Mouse (Mus musculus): ENCODE data around the gene Il21r.

DNA sequence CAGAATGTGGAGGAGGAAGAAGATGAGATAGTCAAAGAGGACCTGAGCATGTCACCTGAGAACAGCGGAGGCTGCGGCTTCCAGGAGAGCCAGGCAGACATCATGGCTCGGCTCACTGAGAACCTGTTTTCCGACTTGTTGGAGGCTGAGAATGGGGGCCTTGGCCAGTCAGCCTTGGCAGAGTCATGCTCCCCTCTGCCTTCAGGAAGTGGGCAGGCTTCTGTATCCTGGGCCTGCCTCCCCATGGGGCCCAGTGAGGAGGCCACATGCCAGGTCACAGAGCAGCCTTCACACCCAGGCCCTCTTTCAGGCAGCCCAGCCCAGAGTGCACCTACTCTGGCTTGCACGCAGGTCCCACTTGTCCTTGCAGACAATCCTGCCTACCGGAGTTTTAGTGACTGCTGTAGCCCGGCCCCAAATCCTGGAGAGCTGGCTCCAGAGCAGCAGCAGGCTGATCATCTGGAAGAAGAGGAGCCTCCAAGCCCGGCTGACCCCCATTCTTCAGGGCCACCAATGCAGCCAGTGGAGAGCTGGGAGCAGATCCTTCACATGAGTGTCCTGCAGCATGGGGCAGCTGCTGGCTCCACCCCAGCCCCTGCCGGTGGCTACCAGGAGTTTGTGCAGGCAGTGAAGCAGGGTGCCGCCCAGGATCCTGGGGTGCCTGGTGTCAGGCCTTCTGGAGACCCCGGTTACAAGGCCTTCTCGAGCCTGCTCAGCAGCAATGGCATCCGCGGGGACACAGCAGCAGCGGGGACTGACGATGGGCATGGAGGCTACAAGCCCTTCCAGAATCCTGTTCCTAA lies 27.3 kb upstream of the Il21r start:
- TF ChIP-seq CTCF (IDR thresholded peaks at IDR 0.05; ENCODE audit: borderline replicate concordance, extremely low read depth, insufficient read depth, insufficient read length) (no peak), POLR2A (IDR thresholded peaks at IDR 0.05; ENCODE audit: borderline replicate concordance, extremely low read depth, insufficient read depth, insufficient read length, poor library complexity, severe bottlenecking) (no peak)

All from brain, embryonic 14.5 days (tissue).